Mouse (Mus musculus): Measurements from ENCODE around the gene Flna. TPM values are rescaled to one million over a fixed set of nuclear protein-coding genes. Genes with fewer than 3 reads are reported as not detected.

Gene Flna
- 103 and 133 TPM in 2 replicates for total RNA-seq (2015; ENCODE audit: low replicate concordance)
- total RNA-seq (2017; ENCODE audit: low replicate concordance): 189 and 215 TPM in 2 replicates

GRCm38 (mm10) chrX:74249615-74250014 is at the start of gene Flna:
Gene Flna (minus strand): TSS chrX:74249820.
- ATAC-seq (replicated peaks; ENCODE audit: low FRiP score, poor library complexity, severe bottlenecking): no peak

- ATAC-seq (replicated peaks; ENCODE audit: low FRiP score, poor library complexity, severe bottlenecking): no peak
These were observed 48.7 kb upstream of the Flna start for GRCm38 (mm10) chrX:74298348-74298747.

- ATAC-seq (replicated peaks; ENCODE audit: low FRiP score, poor library complexity, severe bottlenecking): peak; percentile 98
These were observed 47.2 kb upstream of the Flna start, which contains the start of gene Atp6ap1 for GRCm38 (mm10) chrX:74296538-74297448. Gene Atp6ap1 (plus strand): TSS chrX:74297097.

- no peak for ATAC-seq (replicated peaks; ENCODE audit: low FRiP score, poor library complexity, severe bottlenecking)
These were observed 43.8 kb upstream of the Flna start for GRCm38 (mm10) chrX:74293431-74293830.

- 0 out of 2 replicates have a peak, but pooled peaks have one; percentile 1 for ATAC-seq (replicated peaks; ENCODE audit: low FRiP score, poor library complexity, severe bottlenecking)
These were observed 33.4 kb upstream of the Flna start for GRCm38 (mm10) chrX:74283092-74283437.

- ATAC-seq (replicated peaks; ENCODE audit: low FRiP score, poor library complexity, severe bottlenecking): peak; percentile 76
These were observed 32.9 kb upstream of the Flna start for GRCm38 (mm10) chrX:74282395-74283091.

- ATAC-seq (replicated peaks; ENCODE audit: low FRiP score, poor library complexity, severe bottlenecking): peak; percentile 93
These were observed 32.2 kb upstream of the Flna start, which contains the start of the genes Taz and Dnase1l1 for GRCm38 (mm10) chrX:74281732-74282394. Gene Taz (plus strand): TSS chrX:74281912. Gene Dnase1l1 (minus strand): TSS chrX:74282337.

- ATAC-seq (replicated peaks; ENCODE audit: low FRiP score, poor library complexity, severe bottlenecking): 0 out of 2 replicates have a peak, but pooled peaks have one; percentile 4
These were observed 31.6 kb upstream of the Flna start for GRCm38 (mm10) chrX:74281041-74281731.

GRCm38 (mm10) chrX:74277916-74278315 is 28.3 kb upstream of the Flna start:
- ATAC-seq (replicated peaks; ENCODE audit: low FRiP score, poor library complexity, severe bottlenecking): no peak

- ATAC-seq (replicated peaks; ENCODE audit: low FRiP score, poor library complexity, severe bottlenecking): no peak
These were observed 24.1 kb upstream of the Flna start for GRCm38 (mm10) chrX:74273422-74274322.

GRCm38 (mm10) chrX:74270902-74271551 is 21.4 kb upstream of the Flna start:
- peak; percentile 37 for ATAC-seq (replicated peaks; ENCODE audit: low FRiP score, poor library complexity, severe bottlenecking)

GRCm38 (mm10) chrX:74270062-74270901 is 20.7 kb upstream of the Flna start, which contains the start of gene Rpl10:
Gene Rpl10 (plus strand): TSS chrX:74270812.
- peak; percentile 97 for ATAC-seq (replicated peaks; ENCODE audit: low FRiP score, poor library complexity, severe bottlenecking)

GRCm38 (mm10) chrX:74269736-74270061 is 20.1 kb upstream of the Flna start:
- peak; percentile 15; the same call in 1 of the 2 replicates for ATAC-seq (replicated peaks; ENCODE audit: low FRiP score, poor library complexity, severe bottlenecking)

- ATAC-seq (replicated peaks; ENCODE audit: low FRiP score, poor library complexity, severe bottlenecking): no peak
These were observed 8.1 kb upstream of the Flna start for GRCm38 (mm10) chrX:74257746-74258145.

GRCm38 (mm10) chrX:74254888-74255565 is 5.4 kb upstream of the Flna start:
- peak; percentile 62 for ATAC-seq (replicated peaks; ENCODE audit: low FRiP score, poor library complexity, severe bottlenecking)

- peak; percentile 96 for ATAC-seq (replicated peaks; ENCODE audit: low FRiP score, poor library complexity, severe bottlenecking)
These were observed 4.7 kb upstream of the Flna start, which contains the start of gene Emd for GRCm38 (mm10) chrX:74254153-74254887. Gene Emd (plus strand): TSS chrX:74254687.

Measured in erythroblast, adult 5-6 weeks (primary cell).